ENCODE assay signal across 24 mouse cellular contexts in the genomic region with DNA sequence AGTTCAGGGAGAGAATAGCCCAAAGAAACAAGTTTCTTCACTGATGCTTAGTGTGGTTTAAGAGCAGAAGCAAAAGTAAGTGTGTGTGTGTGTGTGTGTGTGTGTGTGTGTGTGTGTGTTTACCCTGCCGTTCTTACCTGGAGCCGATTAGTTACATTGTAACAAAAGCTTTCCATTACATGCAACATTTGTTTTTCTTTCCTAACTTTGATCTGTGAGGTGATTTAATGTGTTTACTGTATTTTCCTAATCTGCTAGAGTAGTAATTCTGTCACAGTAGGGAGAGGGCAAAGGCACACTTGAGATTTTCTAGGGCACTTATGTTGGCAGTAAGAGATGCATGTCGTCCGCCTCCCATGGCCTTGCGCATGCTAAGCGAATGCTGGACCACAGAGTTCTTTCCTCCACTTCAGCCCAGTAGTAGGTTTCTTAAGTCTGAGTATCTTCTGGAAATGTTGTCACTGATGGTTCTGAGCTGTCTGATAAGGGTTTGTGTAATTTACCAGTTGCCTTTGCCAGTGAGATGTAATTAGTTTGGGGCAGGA. TPM values are rescaled to one million over a fixed set of nuclear protein-coding genes. Genes with fewer than 3 reads are reported as not detected.
DNase-seq lines count a peak whose midpoint lies in the region; ATAC-seq and TF ChIP-seq lines count a peak whose summit lies in the region.
"Had no signal": no experiment of that assay in that cellular context is flagged by ENCODE, and none has a peak within 500 bp of the region (broad histone marks: within the 10 kb centered on the region; RNA-seq: fewer than 3 reads in every experiment).

No protein-coding gene starts in this region.

- intact Hi-C loops in gastrocnemius, adult 2 months (cut with DNase I): no loop called here

- 44% methylated on average over 6 of the region's 6 CpGs for WGBS in kidney, embryonic 16.5 days
- 77% methylated on average over 6 of the region's 6 CpGs for WGBS in thymus, adult 2 months

- H3K27ac ChIP-seq in kidney, embryonic 16.5 days (ENCODE audit: low read length): no peak overlapping the region
- peak overlapping the region; percentile 32; the same call in 1 of the 2 replicates for H3K27ac ChIP-seq in thymus, adult 2 months (ENCODE audit: control insufficient read depth, insufficient read depth, low read length)
- H3K27ac ChIP-seq in gastrocnemius, adult 2 months: no peak overlapping the region
- H3K27ac ChIP-seq: embryonic facial prominence, embryonic 12.5 days; hindbrain, embryonic 10.5 days; hindbrain, postnatal 0 days; left cerebral cortex, adult 2 months; limb, embryonic 12.5 days; midbrain, embryonic 15.5 days; neural tube, embryonic 15.5 days had no signal

- no peak for TF ChIP-seq POLR2A in thymus, adult 2 months (IDR thresholded peaks at IDR 0.05; ENCODE audit: control insufficient read depth, extremely low read depth, insufficient read depth, low read length, poor library complexity)

- no peak for ATAC-seq in kidney, embryonic 16.5 days (ENCODE audit: low FRiP score, low TSS enrichment)
- peak; percentile 39 for ATAC-seq in inflammation-experienced regulatory T-cells, adult 6 months
- ATAC-seq: forebrain, embryonic 16.5 days; hindbrain, postnatal 0 days; midbrain, embryonic 15.5 days had no signal

- no peak overlapping the region for H3K4me3 ChIP-seq in kidney, embryonic 16.5 days (ENCODE audit: low read length)
- no peak overlapping the region for H3K4me3 ChIP-seq in thymus, adult 2 months (ENCODE audit: control insufficient read depth, insufficient read depth, low read length)
- H3K4me3 ChIP-seq in gastrocnemius, adult 2 months: no peak overlapping the region
- H3K4me3 ChIP-seq: embryonic facial prominence, embryonic 12.5 days; hindbrain, embryonic 10.5 days; left cerebral cortex, adult 2 months; limb, embryonic 12.5 days; midbrain, embryonic 15.5 days; myocyte; neural tube, embryonic 15.5 days had no signal

- no peak for DNase-seq in kidney, postnatal 4 days
- DNase-seq in thymus, adult 2 months: no peak
- no peak for DNase-seq in thymus, postnatal 0 days (ENCODE audit: low spot score)
- no peak for DNase-seq in urinary bladder, adult 2 months (ENCODE audit: low spot score)
- no peak for DNase-seq in gastrocnemius, adult 2 months
- DNase-seq: adrenal gland, postnatal 14 days; cerebellum, adult 9-11 months; kidney, adult 18-20 months; kidney, postnatal 14 days; lung, embryonic 14.5 days; right cerebral cortex, postnatal 25 days had no signal

- H3K27me3 ChIP-seq in kidney, embryonic 16.5 days (ENCODE audit: insufficient read depth, low read length): no peaks in the 10 kb centered on the region
- H3K27me3 ChIP-seq in thymus, adult 2 months (ENCODE audit: control insufficient read depth, insufficient read depth, low read length): no peaks in the 10 kb centered on the region
- H3K27me3 ChIP-seq: embryonic facial prominence, embryonic 12.5 days; limb, embryonic 12.5 days; megakaryocyte, embryonic 14.5 days; midbrain, embryonic 15.5 days; neural tube, embryonic 15.5 days had no signal

- no peak for TF ChIP-seq CTCF in thymus, adult 2 months (IDR thresholded peaks at IDR 0.05; ENCODE audit: borderline replicate concordance, control insufficient read depth, extremely low read depth, insufficient read depth, low read length, poor library complexity)
- TF ChIP-seq CTCF in gastrocnemius, adult 2 months (IDR thresholded peaks at IDR 0.05): no peak

- H3K4me2 ChIP-seq in kidney, embryonic 16.5 days (replicated peaks; ENCODE audit: low read depth, low read length): no peak overlapping the region
- H3K4me2 ChIP-seq: embryonic facial prominence, embryonic 12.5 days; limb, embryonic 12.5 days; lung, embryonic 14.5 days; midbrain, embryonic 15.5 days; neural tube, embryonic 15.5 days had no signal

- H3K4me1 ChIP-seq in kidney, embryonic 16.5 days (ENCODE audit: insufficient read depth, low read length): peaks cover 65% of the 10 kb centered on the region
- peaks cover 48% of the 10 kb centered on the region for H3K4me1 ChIP-seq in thymus, adult 2 months (replicated peaks; ENCODE audit: control insufficient read depth, insufficient read depth, low read length)

- H3K36me3 ChIP-seq in kidney, embryonic 16.5 days (ENCODE audit: insufficient read depth, low read length): no peaks in the 10 kb centered on the region
- H3K36me3 ChIP-seq in thymus, adult 2 months (ENCODE audit: control insufficient read depth, insufficient read depth, low read length): no peaks in the 10 kb centered on the region
- H3K36me3 ChIP-seq: embryonic facial prominence, embryonic 12.5 days; hindbrain, embryonic 10.5 days; limb, embryonic 12.5 days; midbrain, embryonic 15.5 days; neural tube, embryonic 15.5 days had no signal

- H3K9me3 ChIP-seq in kidney, embryonic 16.5 days (ENCODE audit: low read length): no peaks in the 10 kb centered on the region
- H3K9me3 ChIP-seq: embryonic facial prominence, embryonic 12.5 days; G1E; hindbrain, embryonic 10.5 days; limb, embryonic 12.5 days; megakaryocyte, embryonic 14.5 days; midbrain, embryonic 15.5 days; neural tube, embryonic 15.5 days had no signal

- H3K9ac ChIP-seq in kidney, embryonic 16.5 days (replicated peaks; ENCODE audit: low read length): 0 out of 2 replicates have a peak overlapping the region, but pooled peaks have one; percentile 8
- H3K9ac ChIP-seq: embryonic facial prominence, embryonic 12.5 days; limb, embryonic 12.5 days; lung, embryonic 14.5 days; midbrain, embryonic 15.5 days; neural tube, embryonic 15.5 days had no signal

RNA-seq across cellular contexts. Expression of a gene that starts 28.0 kb away (rescaled TPM):
- polyA plus RNA-seq in kidney, embryonic 16.5 days (2015; fragmentation: Nextera tagmentation; extraction: Ambion mirVana): 8.2 and 9.1 TPM in 2 replicates
- polyA plus RNA-seq in thymus, adult 2 months (2012; rRNA removed): 42.8 and 58.3 TPM in 2 replicates
- 12.4 and 16.6 TPM in 2 replicates for polyA plus RNA-seq in thymus, postnatal 0 days (2015; fragmentation: Nextera tagmentation; extraction: Ambion mirVana)
- 10 to 100 TPM; 12.0 to 28.2 (median 22.7) TPM for polyA plus RNA-seq in inflammation-experienced regulatory T-cells, adult 6 months (2017; shearing (Covaris generic))
- polyA plus RNA-seq in urinary bladder, adult 2 months (2012; rRNA removed): 9.9 and 16.1 TPM in 2 replicates
- total RNA-seq in gastrocnemius, adult 2 months (2021): 10 to 100 TPM; 21.5 to 28.3 TPM
